In genomic region chr2:106461490-106461889, GRCm38 (mm10) we compare ENCODE assay signal across 19 mouse cellular contexts.
DNase-seq lines count a peak whose midpoint lies in the region; ATAC-seq and TF ChIP-seq lines count a peak whose summit lies in the region.
"Had no signal": no experiment of that assay in that cellular context is flagged by ENCODE, and none has a peak within 500 bp of the region (broad histone marks: within the 10 kb centered on the region; RNA-seq: fewer than 3 reads in every experiment).

No protein-coding gene starts in this region.

- H3K27me3 ChIP-seq in heart, embryonic 10.5 days (ENCODE audit: insufficient read depth, poor library complexity, severe bottlenecking): no peaks in the 10 kb centered on the region
- no peaks in the 10 kb centered on the region for H3K27me3 ChIP-seq in lung, embryonic 14.5 days (ENCODE audit: insufficient read depth, low read length)
- 0 out of 2 replicates have a peak, but pooled peaks cover 4% of the 10 kb centered on the region for H3K27me3 ChIP-seq in embryonic facial prominence, embryonic 10.5 days (replicated peaks; ENCODE audit: low read depth, poor library complexity, severe bottlenecking)
- H3K27me3 ChIP-seq in hindbrain, embryonic 11.5 days (ENCODE audit: control insufficient read depth, insufficient read depth, low read length): no peaks in the 10 kb centered on the region
- H3K27me3 ChIP-seq: neural tube, embryonic 12.5 days had no signal

- WGBS in heart, embryonic 10.5 days: 12% methylated on average over 7 of the region's 7 CpGs
- 19% methylated on average over 7 of the region's 7 CpGs for WGBS in lung, embryonic 14.5 days
- WGBS in embryonic facial prominence, embryonic 10.5 days: 52% methylated on average over 7 of the region's 7 CpGs
- WGBS in hindbrain, embryonic 11.5 days: 79% methylated on average over 7 of the region's 7 CpGs

- peaks cover 45% of the 10 kb centered on the region for H3K4me1 ChIP-seq in heart, embryonic 10.5 days
- no peaks in the 10 kb centered on the region; the same call in 1 of the 2 replicates for H3K4me1 ChIP-seq in lung, embryonic 14.5 days (ENCODE audit: insufficient read depth)
- H3K4me1 ChIP-seq in embryonic facial prominence, embryonic 10.5 days: peaks cover 36% of the 10 kb centered on the region
- H3K4me1 ChIP-seq in hindbrain, embryonic 11.5 days (replicated peaks; ENCODE audit: control insufficient read depth, insufficient read depth, low read length): no peaks in the 10 kb centered on the region
- H3K4me1 ChIP-seq: neural tube, embryonic 12.5 days had no signal

- peak; percentile 82; the same call in 1 of the 2 replicates for ATAC-seq in lung, embryonic 14.5 days (ENCODE audit: insufficient read depth)
- no peak for ATAC-seq in hindbrain, embryonic 11.5 days (ENCODE audit: low FRiP score)
- ATAC-seq: hindbrain, postnatal 0 days had no signal

- no peak for TF ChIP-seq CTCF in lung, embryonic 14.5 days (IDR thresholded peaks at IDR 0.05; ENCODE audit: low read depth)

- peak overlapping the region; percentile 16; the same call in 1 of the 2 replicates for H3K4me3 ChIP-seq in heart, embryonic 10.5 days
- H3K4me3 ChIP-seq in lung, embryonic 14.5 days (ENCODE audit: low read depth, low read length): no peak overlapping the region
- peak overlapping the region; percentile 12; the same call in 1 of the 2 replicates for H3K4me3 ChIP-seq in embryonic facial prominence, embryonic 10.5 days
- no peak overlapping the region for H3K4me3 ChIP-seq in hindbrain, embryonic 11.5 days (ENCODE audit: low read depth, low read length)
- H3K4me3 ChIP-seq: erythroblast, embryonic 14.5 days; layer of hippocampus, adult 2 months; neural tube, embryonic 12.5 days had no signal

- no peaks in the 10 kb centered on the region for H3K36me3 ChIP-seq in heart, embryonic 10.5 days
- no peaks in the 10 kb centered on the region for H3K36me3 ChIP-seq in lung, embryonic 14.5 days (ENCODE audit: insufficient read depth)
- H3K36me3 ChIP-seq in embryonic facial prominence, embryonic 10.5 days (replicated peaks): no peaks in the 10 kb centered on the region
- no peaks in the 10 kb centered on the region for H3K36me3 ChIP-seq in hindbrain, embryonic 11.5 days (ENCODE audit: control insufficient read depth, insufficient read depth, low read length)
- H3K36me3 ChIP-seq: neural tube, embryonic 12.5 days had no signal

- no peaks in the 10 kb centered on the region for H3K9me3 ChIP-seq in heart, embryonic 10.5 days
- H3K9me3 ChIP-seq in lung, embryonic 14.5 days (ENCODE audit: low read depth, low read length): no peaks in the 10 kb centered on the region
- H3K9me3 ChIP-seq in embryonic facial prominence, embryonic 10.5 days: no peaks in the 10 kb centered on the region
- H3K9me3 ChIP-seq in hindbrain, embryonic 11.5 days (ENCODE audit: control insufficient read depth, low read length): no peaks in the 10 kb centered on the region
- H3K9me3 ChIP-seq: neural tube, embryonic 12.5 days had no signal

- H3K9ac ChIP-seq in lung, embryonic 14.5 days: no peak overlapping the region
- H3K9ac ChIP-seq in hindbrain, embryonic 11.5 days (ENCODE audit: low read depth, low read length): no peak overlapping the region
- H3K9ac ChIP-seq: liver, embryonic 14.5 days; neural tube, embryonic 12.5 days had no signal

- H3K27ac ChIP-seq in heart, embryonic 10.5 days: peak overlapping the region; percentile 79
- H3K27ac ChIP-seq in lung, embryonic 14.5 days (ENCODE audit: low read depth): no peak overlapping the region
- H3K27ac ChIP-seq in embryonic facial prominence, embryonic 10.5 days (replicated peaks): peak overlapping the region; percentile 75
- H3K27ac ChIP-seq in hindbrain, embryonic 11.5 days (ENCODE audit: low read depth, low read length): no peak overlapping the region
- H3K27ac ChIP-seq: hindbrain, postnatal 0 days; layer of hippocampus, adult 2 months; liver, embryonic 14.5 days; neural tube, embryonic 12.5 days had no signal

- peak; percentile 86 for DNase-seq in heart, embryonic 10.5 days (ENCODE audit: low spot score)
- no peak for DNase-seq in heart, adult 8-10 months (ENCODE audit: low spot score)
- peak; percentile 41 for DNase-seq in lung, embryonic 14.5 days
- no peak for DNase-seq in lung, postnatal 10 days
- peak; percentile 44 for DNase-seq in embryonic facial prominence, embryonic 10.5 days (ENCODE audit: low spot score)
- peak; percentile 21 for DNase-seq in forelimb bud, embryonic 11.5 days (ENCODE audit: low read depth, low spot score)
- DNase-seq in adipocyte (ENCODE audit: low spot score): no peak
- DNase-seq in hindbrain, embryonic 11.5 days (ENCODE audit: low spot score): no peak
- DNase-seq: adrenal gland, postnatal 14 days; B cell, adult 2 months; cerebellum, adult 2 months; kidney, adult 18-20 months; kidney, postnatal 10 days; left cerebral cortex, postnatal 4 days had no signal

- H3K4me2 ChIP-seq in lung, embryonic 14.5 days: no peak overlapping the region
- H3K4me2 ChIP-seq in hindbrain, embryonic 11.5 days (replicated peaks; ENCODE audit: low read depth, low read length): no peak overlapping the region
- H3K4me2 ChIP-seq: neural tube, embryonic 12.5 days had no signal

Comparison
In these comparisons a context has a peak if more than half of its experiments do, and no peak if none do; other contexts are left out.
1. DNase-seq: peak in heart, embryonic 10.5 days (single experiment), lung, embryonic 14.5 days (single experiment), embryonic facial prominence, embryonic 10.5 days (single experiment) and forelimb bud, embryonic 11.5 days (single experiment); none in heart, adult 8-10 months (single experiment), lung, postnatal 10 days (single experiment), adipocyte (single experiment) and hindbrain, embryonic 11.5 days (single experiment).
2. H3K27ac ChIP-seq: peak in heart, embryonic 10.5 days (single experiment) and embryonic facial prominence, embryonic 10.5 days (single experiment); none in lung, embryonic 14.5 days (single experiment) and hindbrain, embryonic 11.5 days (single experiment).
3. H3K4me3 ChIP-seq: peak in heart, embryonic 10.5 days (single experiment) and embryonic facial prominence, embryonic 10.5 days (single experiment); none in lung, embryonic 14.5 days (single experiment) and hindbrain, embryonic 11.5 days (single experiment).